Mouse (Mus musculus): ENCODE measurements around the gene Esyt1. TPM values are rescaled to one million over a fixed set of nuclear protein-coding genes. Genes with fewer than 3 reads are reported as not detected.
A peak's percentile ranks its signal among the peaks of the same experiment; 100 is the strongest.
"Not testable (repeated sequence)": the region's sequence is repeated elsewhere in the genome, so short reads cannot be mapped to it uniquely, and the experiment has no call there.

Gene Esyt1
- polyA plus RNA-seq (2014; fragmentation: Nextera tagmentation; extraction: Ambion mirVana): 12.5 and 15.8 TPM in 2 replicates

DNA sequence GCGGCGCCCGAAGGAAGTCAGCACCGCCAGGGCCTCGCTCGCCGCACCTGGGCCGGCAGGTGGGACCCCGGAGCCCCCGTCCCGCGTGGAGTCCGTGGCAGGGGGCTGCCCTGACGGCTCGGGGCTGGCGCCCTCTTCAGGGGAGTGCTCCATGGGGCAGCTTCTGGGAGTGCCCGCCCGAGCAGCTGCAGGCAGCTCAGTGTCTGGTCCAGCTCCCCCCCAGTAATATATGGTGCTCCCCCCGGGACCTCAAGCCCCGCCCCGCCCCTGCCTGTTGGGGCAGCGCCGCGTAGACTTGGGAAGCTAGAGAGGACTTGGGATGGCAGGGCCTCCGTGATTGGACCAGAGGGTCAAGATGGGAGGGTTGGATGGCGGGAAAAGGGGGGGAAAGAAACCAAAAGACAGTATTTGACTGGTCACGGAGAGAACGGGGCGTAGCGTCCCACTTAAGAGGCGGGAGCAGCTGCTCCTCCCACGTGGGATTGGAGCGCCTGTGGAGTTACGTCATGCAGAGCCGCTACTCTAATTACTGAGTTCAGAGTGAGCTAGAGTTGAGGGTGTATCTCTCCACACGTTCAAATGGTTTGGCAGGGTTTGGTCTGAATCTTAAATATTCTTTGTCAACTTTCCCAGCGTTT, at the start of gene Esyt1:
Esyt1 (minus strand) TSS at position 201 of the 638 bp plus-strand sequence.
- Histone ChIP-seq H3K27me3 (ENCODE audit: control insufficient read depth, insufficient read depth, low read length) (peaks cover 8% of the 10 kb centered on the region; the same call in 1 of the 2 replicates), H3K4me1 (ENCODE audit: control insufficient read depth, insufficient read depth, low read length) (no peaks in the 10 kb centered on the region), H3K4me2 (ENCODE audit: low read depth, low read length) (peak within 1 kb of the TSS; percentile 100), H3K27ac (replicated peaks; ENCODE audit: low read depth, low read length) (no peak within 1 kb of the TSS), H3K9me3 (replicated peaks; ENCODE audit: control insufficient read depth, low read length) (no peaks in the 10 kb centered on the region), H3K4me3 (ENCODE audit: low read depth, low read length) (peak within 1 kb of the TSS; percentile 66), H3K36me3 (replicated peaks; ENCODE audit: control insufficient read depth, insufficient read depth, low read depth, low read length) (no peaks in the 10 kb centered on the region), H3K9ac (replicated peaks; ENCODE audit: low read length) (peak within 1 kb of the TSS; percentile 41)
- ATAC-seq (replicated peaks; ENCODE audit: insufficient number of reproducible peaks, low FRiP score, low TSS enrichment, low read depth): peak; percentile 95
- DNase-seq (ENCODE audit: low spot score): peak; percentile 98
- under 1% methylated on average over 37 of the region's 37 CpGs for WGBS

DNA sequence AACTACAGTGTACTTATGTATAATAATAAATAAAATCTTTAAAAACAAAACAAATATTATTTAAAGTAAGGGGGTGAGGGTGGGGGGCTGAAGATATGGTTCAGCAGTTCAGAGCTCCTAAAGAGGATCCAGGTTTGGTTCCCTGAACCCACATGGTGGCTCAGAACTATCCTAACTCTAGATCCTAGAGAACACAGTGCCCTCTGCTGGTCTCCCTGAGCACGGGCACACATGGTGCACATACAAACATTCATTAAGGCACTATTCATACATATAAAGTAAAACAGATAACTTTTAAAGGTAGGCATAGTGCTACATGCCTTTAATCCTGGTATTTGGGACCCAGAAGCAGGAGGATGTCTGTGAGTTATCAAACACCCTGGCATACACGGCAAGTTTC, 49.4 kb upstream of the Esyt1 start:
- no peak for ATAC-seq (replicated peaks; ENCODE audit: insufficient number of reproducible peaks, low FRiP score, low TSS enrichment, low read depth)
- H3K4me3 ChIP-seq (ENCODE audit: low read depth, low read length): no peak overlapping the region
- H3K4me1 ChIP-seq (ENCODE audit: control insufficient read depth, insufficient read depth, low read length): no peaks in the 10 kb centered on the region
- no peaks in the 10 kb centered on the region for H3K9me3 ChIP-seq (replicated peaks; ENCODE audit: control insufficient read depth, low read length)
- WGBS: 93% methylated on average over 2 of the region's 2 CpGs
- no peak overlapping the region for H3K4me2 ChIP-seq (ENCODE audit: low read depth, low read length)
- no peaks in the 10 kb centered on the region for H3K36me3 ChIP-seq (replicated peaks; ENCODE audit: control insufficient read depth, insufficient read depth, low read depth, low read length)
- H3K27me3 ChIP-seq (ENCODE audit: control insufficient read depth, insufficient read depth, low read length): no peaks in the 10 kb centered on the region
- DNase-seq (ENCODE audit: low spot score): no peak
- H3K27ac ChIP-seq (replicated peaks; ENCODE audit: low read depth, low read length): no peak overlapping the region
- H3K9ac ChIP-seq (replicated peaks; ENCODE audit: low read length): no peak overlapping the region

DNA sequence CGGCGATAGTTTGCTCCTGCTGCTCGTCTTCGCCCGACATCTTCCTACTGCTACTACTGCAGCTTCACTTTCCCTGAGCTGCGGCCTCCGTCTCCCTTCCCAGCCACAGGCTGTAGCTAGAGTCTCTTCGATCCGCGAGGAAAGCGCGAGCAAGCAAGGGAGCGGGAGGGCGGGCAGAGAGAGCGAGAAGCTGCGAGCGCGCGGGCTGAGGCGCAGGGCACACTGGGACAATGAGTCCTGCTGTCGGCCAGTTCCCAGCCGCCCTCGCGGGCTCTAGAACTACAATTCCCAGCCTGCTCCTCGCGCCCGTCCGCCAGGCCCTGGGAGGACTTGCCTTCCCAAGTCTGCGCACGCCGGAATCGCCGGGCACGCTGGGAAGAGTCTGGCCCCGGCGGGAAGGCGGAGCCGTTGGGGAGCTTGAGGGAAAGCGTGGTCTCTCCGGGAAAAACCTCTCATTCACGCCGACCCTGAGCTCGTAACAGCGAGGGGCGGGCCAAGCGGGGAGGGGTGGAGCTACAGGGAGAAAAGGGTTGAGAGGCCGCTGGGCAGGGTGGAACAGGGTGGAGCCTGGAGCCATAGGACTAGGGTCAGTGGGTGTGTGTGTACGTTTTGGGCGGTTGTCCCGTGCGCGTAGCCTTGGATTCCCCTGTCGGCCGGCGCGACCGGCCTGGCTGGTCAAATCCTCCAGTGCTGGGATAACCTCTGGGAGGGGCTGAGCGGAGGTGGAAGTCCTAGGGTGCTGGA, 40.3 kb upstream of the Esyt1 start, which contains the start of gene Pa2g4:
Pa2g4 (minus strand) TSS at position 200 of the 744 bp plus-strand sequence.
- Histone ChIP-seq H3K9me3 (replicated peaks; ENCODE audit: control insufficient read depth, low read length) (no peaks in the 10 kb centered on the region), H3K4me1 (ENCODE audit: control insufficient read depth, insufficient read depth, low read length) (0 out of 2 replicates have a peak, but pooled peaks cover 3% of the 10 kb centered on the region), H3K4me3 (ENCODE audit: low read depth, low read length) (peak within 1 kb of the TSS; percentile 94), H3K36me3 (replicated peaks; ENCODE audit: control insufficient read depth, insufficient read depth, low read depth, low read length) (peaks cover 4% of the 10 kb centered on the region), H3K27me3 (ENCODE audit: control insufficient read depth, insufficient read depth, low read length) (no peaks in the 10 kb centered on the region), H3K9ac (replicated peaks; ENCODE audit: low read length) (peak within 1 kb of the TSS; percentile 94), H3K4me2 (ENCODE audit: low read depth, low read length) (peak within 1 kb of the TSS; percentile 90), H3K27ac (replicated peaks; ENCODE audit: low read depth, low read length) (peak within 1 kb of the TSS; percentile 85)
- peak; percentile 99 for ATAC-seq (replicated peaks; ENCODE audit: insufficient number of reproducible peaks, low FRiP score, low TSS enrichment, low read depth)
- DNase-seq (ENCODE audit: low spot score): peak; percentile 100
- under 1% methylated on average over 58 of the region's 58 CpGs for WGBS

DNA sequence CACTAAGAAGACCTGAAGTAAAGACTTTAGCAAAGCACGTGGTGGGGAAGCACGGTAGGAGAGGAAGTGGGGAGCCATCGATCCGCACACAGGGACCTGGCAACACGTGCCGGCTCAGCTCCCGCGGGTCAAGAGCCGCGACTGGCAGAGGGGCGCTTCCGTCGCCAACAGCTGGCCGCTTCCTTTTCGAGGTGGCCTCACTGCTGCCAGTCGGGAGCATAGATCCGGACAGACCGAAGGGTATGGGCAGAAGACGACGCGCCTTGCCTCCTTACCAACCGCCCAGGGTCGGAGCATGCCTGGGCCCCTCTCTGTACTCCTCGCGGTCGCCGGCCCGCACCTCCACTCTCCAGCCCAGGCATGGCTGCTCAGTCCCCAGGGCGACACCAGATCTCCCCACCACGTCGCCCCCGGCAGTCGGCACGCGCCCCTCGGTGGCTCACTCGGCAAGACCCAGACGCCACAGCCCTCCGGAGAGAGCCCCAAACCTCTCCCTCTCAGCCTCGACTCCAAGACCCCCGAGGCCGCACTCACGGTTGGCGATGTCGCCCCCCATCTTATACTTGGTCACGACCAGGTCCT, 39.6 kb upstream of the Esyt1 start:
- Histone ChIP-seq H3K36me3 (replicated peaks; ENCODE audit: control insufficient read depth, insufficient read depth, low read depth, low read length) (peaks cover 6% of the 10 kb centered on the region), H3K4me3 (ENCODE audit: low read depth, low read length) (peak overlapping the region; percentile 94), H3K9me3 (replicated peaks; ENCODE audit: control insufficient read depth, low read length) (no peaks in the 10 kb centered on the region), H3K9ac (replicated peaks; ENCODE audit: low read length) (peak overlapping the region; percentile 94), H3K27me3 (ENCODE audit: control insufficient read depth, insufficient read depth, low read length) (no peaks in the 10 kb centered on the region), H3K4me1 (ENCODE audit: control insufficient read depth, insufficient read depth, low read length) (0 out of 2 replicates have a peak, but pooled peaks cover 3% of the 10 kb centered on the region), H3K27ac (replicated peaks; ENCODE audit: low read depth, low read length) (peak overlapping the region; percentile 85), H3K4me2 (ENCODE audit: low read depth, low read length) (peak overlapping the region; percentile 90)
- WGBS: 0% methylated on average over 46 of the region's 46 CpGs
- peak; percentile 45 for DNase-seq (ENCODE audit: low spot score)
- peak; percentile 50 for ATAC-seq (replicated peaks; ENCODE audit: insufficient number of reproducible peaks, low FRiP score, low TSS enrichment, low read depth)

DNA sequence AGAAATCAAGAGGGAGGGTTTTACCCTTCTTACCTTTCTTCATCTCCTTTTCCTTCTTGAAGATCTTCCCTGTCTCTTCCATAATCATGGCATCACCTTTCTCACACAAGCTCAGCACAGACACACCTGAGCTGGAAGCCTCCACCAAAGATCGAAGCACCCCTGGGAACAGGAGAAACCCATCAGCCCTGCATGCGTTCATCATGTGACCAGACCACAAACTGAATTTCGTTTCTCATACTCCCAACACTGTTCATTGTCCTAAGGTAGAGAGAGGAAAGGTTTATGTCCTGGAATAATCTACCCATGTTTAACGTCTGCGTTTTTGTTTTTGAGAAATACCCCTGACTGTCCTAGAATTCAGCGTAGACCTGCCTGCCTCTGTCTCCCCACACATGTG, 37.9 kb upstream of the Esyt1 start:
- H3K4me3 ChIP-seq (ENCODE audit: low read depth, low read length): no peak overlapping the region
- no peaks in the 10 kb centered on the region for H3K27me3 ChIP-seq (ENCODE audit: control insufficient read depth, insufficient read depth, low read length)
- no peak for ATAC-seq (replicated peaks; ENCODE audit: insufficient number of reproducible peaks, low FRiP score, low TSS enrichment, low read depth)
- H3K9me3 ChIP-seq (replicated peaks; ENCODE audit: control insufficient read depth, low read length): no peaks in the 10 kb centered on the region
- H3K9ac ChIP-seq (replicated peaks; ENCODE audit: low read length): peak overlapping the region; percentile 5; the same call in 1 of the 2 replicates
- no peak for DNase-seq (ENCODE audit: low spot score)
- H3K4me1 ChIP-seq (ENCODE audit: control insufficient read depth, insufficient read depth, low read length): 0 out of 2 replicates have a peak, but pooled peaks cover 3% of the 10 kb centered on the region
- H3K36me3 ChIP-seq (replicated peaks; ENCODE audit: control insufficient read depth, insufficient read depth, low read depth, low read length): peaks cover 11% of the 10 kb centered on the region
- no peak overlapping the region for H3K27ac ChIP-seq (replicated peaks; ENCODE audit: low read depth, low read length)
- WGBS: 86% methylated on average over 6 of the region's 6 CpGs
- no peak overlapping the region for H3K4me2 ChIP-seq (ENCODE audit: low read depth, low read length)

DNA sequence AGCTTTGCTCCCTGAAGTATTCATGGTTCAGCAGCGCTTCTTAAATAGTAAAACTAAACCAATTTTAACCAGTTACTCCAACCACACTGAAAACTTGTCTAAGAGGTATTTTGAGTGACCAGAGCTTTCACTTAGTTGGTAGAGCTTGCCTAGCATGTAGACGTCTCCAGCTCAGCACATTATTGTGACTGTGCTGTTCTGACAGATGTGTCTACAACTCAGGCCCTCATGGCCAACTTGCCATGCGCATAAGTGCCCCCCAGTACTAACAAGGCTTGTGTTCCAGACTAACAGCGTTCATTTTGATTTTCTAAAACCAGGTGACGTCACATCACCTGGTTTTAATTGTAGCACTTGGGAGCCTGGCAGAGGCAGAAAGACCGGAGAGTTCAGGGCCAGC, 31.3 kb upstream of the Esyt1 start:
- DNase-seq (ENCODE audit: low spot score) (peak; percentile 19), ATAC-seq (replicated peaks; ENCODE audit: insufficient number of reproducible peaks, low FRiP score, low TSS enrichment, low read depth) (no peak)
- Histone ChIP-seq H3K4me3 (ENCODE audit: low read depth, low read length) (no peak overlapping the region), H3K27ac (replicated peaks; ENCODE audit: low read depth, low read length) (no peak overlapping the region), H3K9me3 (replicated peaks; ENCODE audit: control insufficient read depth, low read length) (no peaks in the 10 kb centered on the region), H3K4me2 (ENCODE audit: low read depth, low read length) (no peak overlapping the region), H3K36me3 (replicated peaks; ENCODE audit: control insufficient read depth, insufficient read depth, low read depth, low read length) (peaks cover 7% of the 10 kb centered on the region), H3K27me3 (ENCODE audit: control insufficient read depth, insufficient read depth, low read length) (no peaks in the 10 kb centered on the region), H3K9ac (replicated peaks; ENCODE audit: low read length) (no peak overlapping the region), H3K4me1 (ENCODE audit: control insufficient read depth, insufficient read depth, low read length) (no peaks in the 10 kb centered on the region)
- 75% methylated on average over 6 of the region's 6 CpGs for WGBS

DNA sequence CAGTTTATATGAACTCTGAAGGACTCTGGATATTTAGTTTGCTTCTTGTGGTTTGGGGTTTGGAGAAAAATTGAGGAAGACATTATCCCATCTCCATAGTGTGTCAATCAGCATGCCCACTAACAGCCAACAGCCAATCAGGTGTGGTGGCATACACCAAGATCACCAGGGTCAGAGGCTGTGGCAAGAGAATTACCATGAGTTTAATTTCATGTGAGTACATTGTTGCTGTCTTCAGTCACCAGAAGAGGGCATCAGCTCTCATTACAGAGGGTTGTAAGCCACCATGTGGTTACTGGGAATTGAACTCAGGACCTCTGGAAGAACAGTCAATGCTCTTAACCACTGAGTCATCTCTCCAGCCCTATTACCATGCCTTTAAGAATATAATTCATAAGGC, 30.6 kb upstream of the Esyt1 start:
- Histone ChIP-seq H3K27me3 (ENCODE audit: control insufficient read depth, insufficient read depth, low read length) (no peaks in the 10 kb centered on the region), H3K4me1 (ENCODE audit: control insufficient read depth, insufficient read depth, low read length) (no peaks in the 10 kb centered on the region), H3K4me2 (ENCODE audit: low read depth, low read length) (no peak overlapping the region), H3K9me3 (replicated peaks; ENCODE audit: control insufficient read depth, low read length) (no peaks in the 10 kb centered on the region), H3K9ac (replicated peaks; ENCODE audit: low read length) (no peak overlapping the region), H3K36me3 (replicated peaks; ENCODE audit: control insufficient read depth, insufficient read depth, low read depth, low read length) (peaks cover 7% of the 10 kb centered on the region), H3K27ac (replicated peaks; ENCODE audit: low read depth, low read length) (no peak overlapping the region), H3K4me3 (ENCODE audit: low read depth, low read length) (no peak overlapping the region)
- DNase-seq (ENCODE audit: low spot score) (no peak), ATAC-seq (replicated peaks; ENCODE audit: insufficient number of reproducible peaks, low FRiP score, low TSS enrichment, low read depth) (no peak)

DNA sequence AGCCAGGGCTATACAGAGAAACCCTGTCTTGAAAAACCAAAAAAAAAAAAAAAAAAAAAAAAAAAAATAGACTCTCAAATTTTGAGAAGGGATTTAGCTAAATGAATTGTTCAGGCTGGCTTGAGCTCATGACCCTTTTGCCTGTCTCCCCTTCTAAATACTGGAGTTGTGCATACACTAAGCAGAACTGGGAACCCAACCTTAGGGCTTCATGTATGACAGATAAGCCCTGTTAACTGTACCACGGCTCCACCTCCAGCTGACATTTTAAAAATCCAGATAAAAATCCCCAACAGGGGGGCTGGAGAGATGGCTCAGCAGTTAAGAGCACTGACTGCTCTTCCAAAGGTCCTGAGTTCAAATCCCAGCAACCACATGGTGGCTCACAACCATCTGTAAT, 29.9 kb upstream of the Esyt1 start:
- H3K27ac ChIP-seq (replicated peaks; ENCODE audit: low read depth, low read length); H3K4me1 ChIP-seq (ENCODE audit: control insufficient read depth, insufficient read depth, low read length); DNase-seq (ENCODE audit: low spot score); H3K9me3 ChIP-seq (replicated peaks; ENCODE audit: control insufficient read depth, low read length); H3K27me3 ChIP-seq (ENCODE audit: control insufficient read depth, insufficient read depth, low read length); ATAC-seq (replicated peaks; ENCODE audit: insufficient number of reproducible peaks, low FRiP score, low TSS enrichment, low read depth); H3K4me2 ChIP-seq (ENCODE audit: low read depth, low read length); H3K9ac ChIP-seq (replicated peaks; ENCODE audit: low read length); H3K36me3 ChIP-seq (replicated peaks; ENCODE audit: control insufficient read depth, insufficient read depth, low read depth, low read length); H3K4me3 ChIP-seq (ENCODE audit: low read depth, low read length): not testable (repeated sequence)
- 85% methylated on average over 1 of the region's 1 CpGs for WGBS
